Mouse (Mus musculus) MEL (cell line): ENCODE measurements around the gene Slc35d2.

ENCODE experiments used
- CTCF ChIP-seq, 3 experiments: IDR thresholded peaks in 2 of 3; conservative IDR thresholded peaks in 1 of 3; 2 replicates each; pipeline ENCODE4 v1.5.1; 2011 to 2012; ENCODE audit warnings: low read length in 3 of 3, low read depth in 2 of 3, mild to moderate bottlenecking in 2 of 3, improper control_type of control experiment in 1 of 3, inconsistent platforms in 1 of 3, mixed read lengths in 1 of 3, moderate library complexity in 1 of 3; ENCODE audit not compliant: control insufficient read depth in 1 of 3, insufficient read depth in 1 of 3, poor library complexity in 1 of 3, severe bottlenecking in 1 of 3
- MAFK ChIP-seq: IDR thresholded peaks from 2 replicates; pipeline ENCODE4 v1.6.1; 2011; ENCODE audit warnings: low read depth, mild to moderate bottlenecking, low read length, improper control_type of control experiment, borderline replicate concordance
- NRF1 ChIP-seq: IDR thresholded peaks from 2 replicates; pipeline ENCODE4 v1.6.1; 2014; ENCODE audit warnings: low read depth, mild to moderate bottlenecking, inconsistent platforms, low read length, improper control_type of control experiment, moderate library complexity; ENCODE audit not compliant: poor library complexity, insufficient read depth, severe bottlenecking
- POLR2A ChIP-seq, 2 experiments: IDR thresholded peaks; 2 replicates each; pipeline ENCODE4 v1.6.1; 2011 to 2012; ENCODE audit warnings: low read length in 2 of 2, mild to moderate bottlenecking in 2 of 2, control low read depth in 1 of 2, improper control_type of control experiment in 1 of 2, low read depth in 1 of 2, moderate library complexity in 1 of 2; ENCODE audit not compliant: control insufficient read depth in 1 of 2, insufficient read depth in 1 of 2, poor library complexity in 1 of 2
- POLR2AphosphoS2 ChIP-seq: IDR thresholded peaks from 2 replicates; pipeline ENCODE4 v1.6.1; 2011; ENCODE audit warnings: low read length, improper control_type of control experiment
- SMC3 ChIP-seq: IDR thresholded peaks from 2 replicates; pipeline ENCODE4 v1.6.1; 2011; ENCODE audit warnings: low read depth, low read length, improper control_type of control experiment
- TCF12 ChIP-seq: IDR thresholded peaks from 2 replicates; pipeline ENCODE4 v1.6.1; 2014; ENCODE audit warnings: low read depth, mild to moderate bottlenecking, inconsistent platforms, low read length, improper control_type of control experiment, moderate library complexity
- ZKSCAN1 ChIP-seq: IDR thresholded peaks from 2 replicates; pipeline ENCODE4 v1.6.1; 2012; ENCODE audit warnings: low read depth, mild to moderate bottlenecking, inconsistent platforms, low read length, improper control_type of control experiment, moderate library complexity
- ZMIZ1 ChIP-seq: IDR thresholded peaks from 2 replicates; pipeline ENCODE4 v1.6.1; 2012; ENCODE audit warnings: low read depth, mild to moderate bottlenecking, inconsistent platforms, low read length, improper control_type of control experiment, moderate library complexity
- ZNF384 ChIP-seq: IDR thresholded peaks from 2 replicates; pipeline ENCODE4 v1.6.1; 2012; ENCODE audit warnings: low read depth, mild to moderate bottlenecking, inconsistent platforms, low read length, improper control_type of control experiment

DNA sequence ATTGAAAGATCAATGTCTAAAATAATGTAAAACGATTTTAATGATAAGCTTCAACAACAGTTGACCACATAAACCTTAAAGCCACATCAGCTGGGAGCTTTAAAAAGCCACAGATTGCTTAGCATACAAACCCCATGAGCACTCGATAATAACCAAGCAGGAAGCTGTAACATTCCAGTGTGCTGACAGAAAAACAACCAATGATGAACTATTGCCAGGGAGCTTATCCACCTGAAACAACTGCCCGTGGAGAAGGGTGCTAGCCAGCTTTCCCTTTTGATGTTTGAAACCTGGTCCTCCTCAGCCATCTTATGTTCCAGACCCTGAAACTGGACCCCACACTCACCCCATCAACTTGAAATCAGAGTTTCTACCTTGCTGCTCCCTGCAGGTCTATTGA is 62.5 kb downstream of the Slc35d2 start:
- no peak for TF ChIP-seq TCF12
- no peak for TF ChIP-seq MAFK
- no peak for TF ChIP-seq NRF1
- TF ChIP-seq CTCF (IDR thresholded peaks at IDR 0.05 in 2 of 3, conservative IDR thresholded peaks at IDR 0.05 in 1 of 3; ENCODE audit: control insufficient read depth in 1 of 3, insufficient read depth in 1 of 3, low read depth in 2 of 3, low read length in 3 of 3, poor library complexity in 1 of 3, severe bottlenecking in 1 of 3), result no peak
- no peak for TF ChIP-seq POLR2A (IDR thresholded peaks at IDR 0.05; ENCODE audit: control insufficient read depth in 1 of 2, insufficient read depth in 1 of 2, low read depth in 1 of 2, low read length in 2 of 2, poor library complexity in 1 of 2)
- no peak for TF ChIP-seq ZKSCAN1
- TF ChIP-seq ZMIZ1, result no peak
- TF ChIP-seq SMC3, result no peak
- no peak for TF ChIP-seq POLR2AphosphoS2
- TF ChIP-seq ZNF384, result no peak
